Mouse (Mus musculus): Measurements from ENCODE around the gene Akt1. TPM values are rescaled to one million over a fixed set of nuclear protein-coding genes. Genes with fewer than 3 reads are reported as not detected.
A peak's percentile ranks its signal among the peaks of the same experiment; 100 is the strongest.

The Akt1 gene
- 395 and 413 TPM in 2 replicates for total RNA-seq (2021)
- long read RNA-seq, transcript Akt1-201 (14 exons, 2,690 nt): major isoform, 494 of 587 reads
- long read RNA-seq, partial matches to known transcripts: 51 of 587 reads
- long read RNA-seq, other reads (novel, unspliced or antisense): 42 of 587 reads

DNA sequence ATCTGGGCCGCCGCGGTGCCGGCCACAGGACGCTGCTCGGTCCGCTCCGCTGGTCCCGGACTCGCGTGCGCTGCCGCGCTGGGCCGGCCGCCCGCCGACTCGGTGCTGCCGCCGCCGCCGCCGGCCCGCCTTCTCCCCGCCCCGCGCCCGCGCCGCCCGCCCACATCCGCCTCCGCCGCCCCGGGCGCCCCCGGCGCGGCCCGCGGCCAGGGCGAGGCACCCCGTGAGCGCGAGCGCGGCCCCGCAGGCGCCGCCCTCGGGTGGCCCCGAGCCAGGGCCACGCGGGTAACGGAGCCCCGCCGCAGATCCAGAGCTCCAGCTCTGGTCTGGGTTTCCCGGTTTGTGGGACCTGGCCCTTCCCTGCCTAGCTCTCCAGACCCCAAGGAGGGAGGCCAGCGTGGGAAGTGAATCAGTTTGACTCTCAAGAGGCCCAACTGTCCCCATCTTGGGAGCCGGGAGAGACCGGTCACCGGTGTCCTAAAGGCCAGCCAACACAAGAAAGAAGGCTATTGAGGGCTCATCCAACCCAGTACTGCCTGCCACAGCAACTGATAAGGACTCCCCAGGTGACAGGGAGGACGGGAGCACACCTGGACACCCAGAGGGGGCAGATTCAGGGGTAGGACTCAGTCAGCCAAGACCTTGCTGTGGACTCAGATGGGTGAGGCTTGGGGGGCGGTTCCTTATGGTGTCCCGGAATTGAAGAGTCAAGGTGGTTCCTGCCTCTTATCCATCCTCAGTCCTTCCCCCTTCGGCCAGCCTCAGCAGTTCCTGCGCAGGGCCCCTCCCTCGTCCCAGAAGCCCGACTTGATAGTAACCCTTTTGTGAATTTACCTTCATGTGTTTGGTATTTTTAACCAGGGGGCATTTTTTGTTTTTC is at the start of gene Akt1:
Akt1 (minus strand) TSS at position 753 of the 880 bp plus-strand sequence.
- DNase-seq: peak; percentile 76

DNA sequence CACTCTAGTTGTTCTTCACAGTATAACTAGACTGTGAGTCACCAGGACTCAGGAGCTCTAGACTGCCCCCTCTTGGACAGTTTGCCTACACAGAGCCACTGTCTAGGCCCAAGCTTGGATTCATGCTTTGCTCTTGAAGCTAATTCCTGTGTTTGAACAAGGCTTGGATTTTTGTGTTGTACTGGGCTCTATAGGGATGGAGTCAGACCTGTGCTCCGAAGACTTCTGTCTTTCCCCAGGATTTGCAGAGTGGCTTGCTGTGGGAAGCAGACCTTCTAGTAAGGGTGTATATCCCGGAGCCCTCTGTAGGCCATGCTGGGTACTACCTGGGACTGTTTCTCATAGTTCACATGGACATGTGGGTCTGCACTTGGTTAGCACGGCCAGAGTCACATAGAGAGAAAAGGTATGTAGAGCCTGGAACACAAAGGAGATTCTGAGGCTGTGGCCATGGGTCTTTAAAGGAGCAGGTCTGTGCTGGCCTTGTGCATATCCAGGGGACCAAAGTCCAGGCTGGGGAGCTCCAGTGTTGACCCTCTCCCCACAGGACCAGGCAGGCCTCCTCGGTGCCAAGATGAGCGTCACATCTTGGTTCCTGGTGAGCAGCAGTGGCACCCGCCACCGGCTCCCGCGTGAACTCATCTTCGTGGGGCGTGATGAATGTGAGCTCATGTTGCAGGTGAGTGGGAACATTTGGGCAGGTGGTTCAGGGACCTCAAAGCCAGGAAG is 49.6 kb upstream of the Akt1 start:
- peak; percentile 65 for DNase-seq

DNA sequence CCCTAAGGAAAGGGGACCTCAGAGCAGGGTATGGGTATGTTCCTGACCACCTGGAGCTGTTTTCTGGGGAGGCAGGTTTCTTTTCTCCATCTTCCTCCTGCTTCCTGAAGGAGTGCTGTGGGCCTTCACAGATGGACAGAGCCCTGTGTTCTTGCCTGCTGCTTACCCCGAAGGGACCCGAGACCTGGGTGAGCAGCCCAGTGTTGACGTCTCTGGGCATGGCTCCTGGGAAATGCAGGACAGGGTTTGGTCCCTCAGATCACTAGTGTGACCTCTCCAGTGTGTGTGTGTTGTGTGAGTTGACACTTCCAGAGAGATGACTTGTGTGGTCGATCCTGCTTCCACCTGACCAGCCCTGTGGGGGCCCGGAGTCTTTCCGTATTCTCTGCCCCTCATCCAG is 48.8 kb upstream of the Akt1 start:
- DNase-seq: no peak

DNA sequence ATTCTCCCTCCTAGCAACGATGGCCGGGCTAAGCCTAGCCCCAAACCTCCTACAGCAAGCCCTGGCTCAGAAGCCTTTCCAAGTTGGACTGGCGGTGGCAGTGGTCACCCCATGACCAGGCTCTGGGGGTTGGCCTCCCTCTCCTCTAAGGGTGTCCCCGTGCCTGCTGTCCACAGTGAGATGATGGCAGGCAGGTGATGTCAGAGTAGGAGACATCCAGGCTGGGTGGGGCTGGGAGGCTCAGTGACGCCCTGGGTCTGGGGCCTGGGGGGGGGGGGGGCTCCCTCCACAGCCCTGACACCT is 48.3 kb upstream of the Akt1 start:
- no peak for DNase-seq

DNA sequence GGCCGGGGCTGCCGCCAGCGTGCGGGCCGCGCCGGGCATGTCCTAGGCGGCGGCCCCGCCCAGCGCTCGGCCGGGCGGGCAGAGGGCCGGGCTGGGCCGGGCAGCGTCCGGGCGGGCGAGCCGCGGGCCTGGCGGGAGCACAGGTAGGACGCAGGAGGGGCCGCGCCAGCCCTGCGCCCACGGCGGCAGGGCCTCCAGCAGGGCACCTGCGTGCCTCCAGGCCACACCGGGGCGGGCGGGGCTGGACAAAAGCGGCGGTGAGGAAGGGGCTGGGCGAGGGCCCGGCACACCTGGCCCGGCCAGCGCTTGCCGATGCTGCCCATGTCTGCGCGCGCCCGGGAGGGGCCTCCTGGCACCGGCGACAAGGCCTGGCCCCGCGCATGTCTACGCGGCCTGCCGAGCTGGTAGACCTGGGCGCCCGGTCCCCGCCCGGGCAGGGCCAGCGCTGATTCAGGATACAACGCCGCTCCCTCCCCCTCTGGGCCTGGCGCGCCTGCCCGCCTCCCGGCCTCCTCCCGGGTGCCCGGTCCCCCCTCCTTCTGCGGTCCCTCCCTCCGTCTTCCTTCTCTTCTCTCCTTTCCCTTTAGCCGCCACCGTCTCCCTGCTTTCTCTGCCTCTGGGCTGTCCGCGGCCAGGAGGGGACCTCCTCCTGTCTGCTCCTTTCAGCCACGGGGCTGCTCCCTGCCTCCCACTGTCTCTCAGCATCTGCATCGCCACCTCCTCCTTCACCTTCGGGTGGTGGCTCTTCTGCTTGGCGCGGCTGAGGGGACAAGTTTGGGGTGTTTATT is 47.8 kb upstream of the Akt1 start:
- DNase-seq: peak; percentile 78

DNA sequence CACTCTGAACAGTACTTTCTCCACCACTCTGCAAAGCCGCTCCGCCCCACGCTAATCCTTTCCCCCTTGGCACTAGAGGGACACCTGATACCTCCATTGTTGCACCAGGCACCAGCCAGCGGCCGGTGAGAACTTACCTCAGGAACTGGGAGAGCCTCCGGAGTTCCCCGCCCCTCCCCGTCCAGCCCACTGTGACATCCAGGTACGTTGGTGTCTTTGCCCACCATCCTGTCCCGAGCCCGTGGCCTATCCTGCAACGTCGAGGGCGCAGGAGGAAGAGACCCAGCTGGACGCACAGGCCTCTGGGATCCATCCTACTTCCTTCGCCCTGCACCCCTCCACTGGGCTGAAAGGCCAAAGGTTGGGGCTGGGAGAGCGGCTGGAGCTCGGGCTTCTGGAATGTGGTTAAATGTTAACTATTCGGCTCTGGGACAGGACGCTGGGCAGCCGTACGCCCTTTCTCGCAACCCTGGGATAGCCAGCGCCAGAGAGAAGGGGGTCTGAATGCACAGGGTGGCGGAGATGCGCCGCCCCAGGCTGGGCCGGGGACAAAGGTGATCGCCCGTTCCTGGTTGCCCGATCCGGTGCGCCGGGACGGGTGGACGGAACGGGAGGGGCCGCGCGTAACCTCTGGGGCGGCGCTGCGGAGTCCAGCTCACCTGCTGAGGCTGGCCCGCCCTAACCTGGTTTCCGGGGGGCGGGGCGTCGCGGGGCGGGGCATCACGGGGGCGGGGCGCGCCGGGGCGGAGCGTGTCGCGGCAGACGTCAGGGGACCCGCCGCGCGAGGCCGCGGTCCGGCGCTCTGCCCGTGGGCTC is 46.9 kb upstream of the Akt1 start:
- DNase-seq: peak; percentile 75

DNA sequence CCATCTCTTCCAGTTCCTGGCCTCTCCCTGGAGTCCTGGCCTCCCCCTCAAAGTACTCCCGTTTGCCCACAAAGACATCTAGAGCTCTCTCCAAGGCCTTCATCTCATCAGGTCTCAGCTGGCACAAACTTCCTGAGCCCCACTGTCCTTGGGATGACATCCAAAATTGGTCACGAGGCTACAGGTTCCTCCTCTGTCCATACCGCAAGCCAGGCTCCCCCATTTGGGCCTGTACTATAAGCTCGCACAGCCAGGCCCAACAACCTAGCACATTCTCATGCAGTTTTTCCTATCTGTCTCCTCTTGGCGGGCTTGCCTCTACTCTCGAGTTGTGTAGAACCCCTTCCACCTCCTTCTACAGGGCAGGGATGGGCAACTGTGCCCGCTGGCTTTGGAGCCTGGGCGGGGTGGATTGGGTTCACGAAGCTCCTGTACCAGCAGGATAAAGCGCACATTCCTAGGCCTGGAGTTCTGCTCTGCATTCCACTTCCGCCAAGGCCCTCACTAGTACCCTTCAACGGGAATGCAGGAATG is 46.3 kb upstream of the Akt1 start:
- DNase-seq: peak; percentile 35

DNA sequence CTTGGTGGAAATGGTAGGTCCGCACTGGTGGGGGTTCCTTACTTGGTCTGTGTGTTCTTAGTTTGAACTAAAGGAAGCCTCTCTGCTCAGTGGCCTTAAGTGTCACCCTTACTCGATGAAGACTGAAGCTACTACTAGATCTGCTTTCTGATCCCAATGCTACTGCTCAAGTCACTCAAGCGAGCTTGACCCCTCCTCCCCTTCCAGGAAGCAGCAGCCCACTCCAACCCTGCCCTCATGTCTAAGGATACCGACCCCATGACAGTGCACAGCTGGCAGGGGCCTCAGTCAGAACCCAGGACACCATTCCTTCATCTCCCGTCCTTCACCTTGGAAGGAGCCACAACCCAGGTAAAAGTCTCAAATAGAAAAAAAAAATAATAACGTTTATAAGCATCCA is 45.5 kb upstream of the Akt1 start, which contains the start of gene Cep170b:
Cep170b (plus strand) TSS at position 240 of the 400 bp plus-strand sequence.
- no peak for DNase-seq

DNA sequence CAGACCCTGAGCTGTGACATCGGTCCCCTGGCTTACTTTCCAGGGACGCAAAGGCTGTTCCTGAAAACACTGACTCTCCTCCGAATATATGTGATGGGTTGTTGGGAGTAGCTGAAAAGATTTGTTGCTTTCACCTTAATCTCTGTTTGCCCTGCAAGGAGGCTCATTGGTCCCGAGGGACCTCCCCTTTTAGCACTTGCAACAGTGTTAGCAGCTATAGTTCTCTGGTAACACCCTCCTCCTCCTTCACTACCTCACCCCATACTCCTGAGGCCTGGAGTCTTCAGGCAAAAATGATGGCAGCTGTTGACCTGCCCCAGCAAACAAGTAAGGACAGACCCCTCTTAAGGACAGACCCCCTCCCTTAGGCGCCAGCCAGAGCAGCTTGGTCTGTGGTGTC is 44.3 kb upstream of the Akt1 start:
- no peak for DNase-seq

DNA sequence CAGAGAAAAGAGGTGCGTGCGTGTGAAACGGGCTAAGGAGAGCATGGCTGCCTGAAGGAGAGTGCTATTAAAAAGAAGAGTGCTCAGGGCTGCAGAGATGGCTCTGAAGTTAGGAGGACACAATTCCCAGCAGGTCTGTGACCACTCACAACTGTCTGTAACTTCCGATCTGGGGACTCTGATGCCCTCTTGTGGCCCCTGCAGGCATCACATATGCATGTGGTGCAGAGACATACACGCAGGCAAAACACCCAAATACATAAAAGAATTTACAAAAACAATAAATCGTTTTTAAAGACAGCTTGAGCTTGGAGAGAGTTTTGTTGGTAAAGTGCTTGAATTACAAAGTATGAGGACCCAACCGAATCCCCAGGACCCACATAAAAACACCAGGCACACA is 42.5 kb upstream of the Akt1 start:
- DNase-seq: peak; percentile 57

DNA sequence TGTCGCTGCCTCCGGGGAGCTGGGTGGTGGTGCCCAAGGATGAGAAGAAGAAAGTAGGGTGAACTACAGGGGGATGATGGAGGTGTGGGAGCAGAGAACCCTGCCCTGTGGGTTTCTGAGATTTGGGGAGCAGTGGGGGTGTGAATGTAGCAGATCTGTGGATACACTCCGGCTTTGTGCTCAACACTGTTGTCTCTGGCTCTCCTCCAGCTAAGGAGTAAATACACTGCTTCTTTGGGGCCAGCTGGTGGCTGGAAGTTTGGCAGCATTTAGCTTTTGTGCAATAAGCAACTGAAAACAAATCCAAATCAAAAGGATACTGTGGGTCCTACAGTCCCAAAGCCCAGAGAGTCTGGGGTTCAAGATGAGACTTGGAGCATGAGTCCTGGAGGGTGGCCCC is 39.3 kb upstream of the Akt1 start:
- DNase-seq: no peak

DNA sequence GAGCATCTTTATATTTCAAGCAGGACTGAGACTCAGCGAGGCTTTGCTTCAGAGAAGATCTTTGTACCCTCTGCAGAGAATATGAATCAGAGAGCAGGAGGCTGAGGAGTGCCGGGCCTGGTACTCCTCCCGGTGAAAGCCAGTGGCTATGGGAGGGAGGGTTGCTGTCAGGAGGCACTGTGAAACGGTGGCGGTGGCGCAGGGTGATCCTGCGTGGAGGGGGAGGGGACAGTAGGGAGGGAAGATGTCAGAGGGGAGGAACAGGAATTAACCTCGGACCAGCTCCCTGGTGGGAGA is 32.8 kb upstream of the Akt1 start:
- DNase-seq: no peak

DNA sequence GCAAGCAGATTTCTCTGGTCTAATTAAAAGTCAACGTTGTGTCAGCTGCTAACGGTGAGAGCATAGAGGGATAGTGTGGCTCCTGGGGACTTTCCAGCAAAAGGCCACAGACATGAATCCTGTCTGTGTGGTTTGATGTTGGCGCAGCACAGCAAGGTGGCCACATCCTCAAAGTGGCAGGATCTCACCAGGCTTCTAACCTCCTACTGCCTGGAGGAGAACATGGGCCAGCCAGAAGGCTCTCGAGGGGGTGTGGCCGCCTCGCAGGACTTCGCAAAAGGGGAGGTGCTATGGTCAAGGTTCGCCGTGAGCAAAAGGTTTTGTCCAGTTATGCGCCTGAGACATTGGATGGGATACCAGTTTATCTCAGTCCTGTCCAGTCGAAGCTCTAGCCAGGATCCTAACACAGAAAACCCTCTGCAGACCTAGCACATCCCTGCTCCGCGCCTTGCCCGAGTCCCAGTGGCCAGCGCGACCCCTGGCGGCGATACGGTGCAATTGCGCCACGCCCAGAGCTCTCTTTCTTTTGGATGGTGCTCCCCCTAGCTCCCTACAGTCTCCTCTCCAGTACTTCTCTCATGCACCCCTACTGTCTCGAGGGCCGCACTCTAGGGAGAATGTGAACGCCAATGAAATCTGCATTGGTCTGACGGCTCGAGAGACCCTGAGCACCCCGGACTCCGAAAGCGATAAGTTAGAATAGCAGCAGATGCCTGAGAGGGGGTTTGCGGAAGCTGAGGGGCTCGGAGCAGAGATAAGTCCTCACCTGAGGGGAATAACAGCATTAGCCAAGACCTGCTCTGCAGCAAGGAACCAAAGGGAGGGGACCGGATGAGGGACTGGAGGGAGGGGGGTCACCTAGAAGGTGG is 32.3 kb upstream of the Akt1 start:
- peak; percentile 90 for DNase-seq

DNA sequence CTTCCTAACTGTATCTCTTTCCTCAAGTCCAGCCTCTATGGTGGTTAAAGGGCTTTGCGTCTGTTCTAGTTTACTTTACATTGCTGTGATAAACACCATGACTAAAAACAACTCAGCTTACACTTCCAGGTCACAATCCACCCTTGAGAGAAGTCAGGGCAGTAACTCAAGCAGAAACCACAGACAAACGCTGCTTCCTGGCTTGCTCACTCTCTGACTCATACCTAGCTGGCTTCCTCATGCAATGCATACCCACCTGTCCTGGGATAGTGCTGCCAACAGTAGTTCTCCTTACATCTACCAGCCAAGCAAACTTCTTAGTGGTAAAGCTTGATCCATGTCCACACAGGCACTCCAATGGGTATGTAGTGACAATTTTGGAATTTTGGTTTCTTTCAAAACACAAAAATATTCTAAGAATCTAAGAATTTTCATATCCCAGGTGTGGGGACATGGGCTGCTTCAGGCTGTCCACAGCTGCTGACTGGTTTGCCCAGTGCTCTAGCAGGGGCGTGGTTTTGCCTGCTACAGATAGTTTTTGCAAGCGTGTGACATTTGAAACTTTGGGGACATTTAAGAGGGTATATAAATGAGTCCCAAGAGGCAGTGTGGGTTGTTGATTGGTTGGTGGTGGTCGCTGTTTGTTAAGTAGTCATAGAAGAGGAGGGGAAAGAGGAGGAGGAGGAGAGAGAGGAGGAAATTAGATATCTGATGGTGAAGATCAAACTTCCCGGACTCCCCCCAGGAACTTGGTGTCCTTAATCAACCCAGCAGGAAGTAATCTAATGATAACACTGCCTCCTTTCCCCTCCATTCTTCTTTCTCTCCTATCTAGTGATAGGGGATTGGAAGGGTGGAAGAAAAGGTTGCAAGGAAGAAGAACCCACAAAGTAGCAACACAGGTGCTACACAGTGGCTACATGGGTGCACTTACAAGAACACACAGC is 28.0 kb upstream of the Akt1 start:
- DNase-seq: no peak

DNA sequence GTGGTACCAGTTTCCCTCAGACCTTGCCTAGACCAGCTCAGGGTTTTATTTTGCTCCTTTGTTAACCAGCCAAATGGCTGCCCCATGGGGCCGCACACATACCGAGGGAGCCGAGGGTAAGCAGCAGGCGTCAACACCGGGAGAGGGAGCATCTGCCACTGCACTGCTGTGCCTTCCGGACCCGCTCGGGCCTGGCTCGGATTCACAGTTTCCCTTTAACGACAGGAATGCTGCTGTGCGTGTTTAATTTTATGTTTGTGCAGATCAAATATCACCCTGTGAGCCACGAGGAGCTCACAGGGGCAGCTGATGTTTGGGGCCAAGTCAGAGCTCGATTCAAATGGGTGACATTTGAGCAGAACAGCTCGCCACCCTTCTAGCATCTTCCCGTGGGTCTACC is 25.8 kb upstream of the Akt1 start:
- DNase-seq: no peak

DNA sequence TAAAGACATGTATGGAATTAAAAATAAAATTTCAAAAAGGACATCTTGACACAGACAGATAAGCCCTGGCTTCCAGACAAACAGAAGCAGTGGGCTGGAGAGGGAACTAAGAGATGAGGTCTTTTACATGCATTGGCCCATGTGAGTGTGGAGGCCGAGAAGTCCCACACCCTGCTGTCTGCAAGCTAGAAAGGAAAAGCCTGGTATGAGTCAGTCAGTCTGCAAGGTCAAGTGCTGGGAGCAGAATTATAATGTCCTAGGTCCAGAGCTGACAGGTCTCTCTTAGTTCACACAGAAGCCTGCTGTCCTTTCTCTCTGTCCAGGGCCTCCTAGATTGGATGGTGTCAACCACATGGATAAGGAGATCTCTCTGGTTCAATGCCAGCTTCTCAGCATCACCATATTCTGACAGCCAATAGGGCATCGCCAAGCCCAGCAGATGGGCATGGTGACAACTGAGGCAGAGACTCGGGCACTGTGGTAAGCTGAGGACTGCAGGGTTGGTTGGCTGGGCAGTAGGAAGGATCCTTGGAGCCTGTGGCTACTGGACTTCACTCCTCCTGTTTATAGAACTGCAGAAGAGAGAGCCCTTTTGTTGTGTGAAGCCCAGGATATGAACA is 22.2 kb upstream of the Akt1 start:
- DNase-seq: no peak

DNA sequence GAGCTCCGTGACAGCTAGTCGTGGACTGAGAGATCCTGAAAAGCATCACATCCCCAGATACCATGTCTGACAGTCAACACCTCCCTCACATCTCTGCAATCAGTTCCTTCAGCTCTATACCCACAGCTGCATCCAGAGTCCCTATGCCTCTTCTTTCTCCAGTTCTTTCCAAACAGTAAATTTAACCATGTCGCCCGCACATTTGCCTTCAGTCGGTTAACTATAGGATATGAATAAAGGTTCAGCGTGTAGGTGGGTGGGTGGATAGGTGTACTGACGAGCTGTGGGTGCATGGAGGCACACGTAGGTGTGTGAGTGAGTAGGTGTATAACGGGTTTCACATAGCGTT is 19.4 kb upstream of the Akt1 start:
- no peak for DNase-seq

DNA sequence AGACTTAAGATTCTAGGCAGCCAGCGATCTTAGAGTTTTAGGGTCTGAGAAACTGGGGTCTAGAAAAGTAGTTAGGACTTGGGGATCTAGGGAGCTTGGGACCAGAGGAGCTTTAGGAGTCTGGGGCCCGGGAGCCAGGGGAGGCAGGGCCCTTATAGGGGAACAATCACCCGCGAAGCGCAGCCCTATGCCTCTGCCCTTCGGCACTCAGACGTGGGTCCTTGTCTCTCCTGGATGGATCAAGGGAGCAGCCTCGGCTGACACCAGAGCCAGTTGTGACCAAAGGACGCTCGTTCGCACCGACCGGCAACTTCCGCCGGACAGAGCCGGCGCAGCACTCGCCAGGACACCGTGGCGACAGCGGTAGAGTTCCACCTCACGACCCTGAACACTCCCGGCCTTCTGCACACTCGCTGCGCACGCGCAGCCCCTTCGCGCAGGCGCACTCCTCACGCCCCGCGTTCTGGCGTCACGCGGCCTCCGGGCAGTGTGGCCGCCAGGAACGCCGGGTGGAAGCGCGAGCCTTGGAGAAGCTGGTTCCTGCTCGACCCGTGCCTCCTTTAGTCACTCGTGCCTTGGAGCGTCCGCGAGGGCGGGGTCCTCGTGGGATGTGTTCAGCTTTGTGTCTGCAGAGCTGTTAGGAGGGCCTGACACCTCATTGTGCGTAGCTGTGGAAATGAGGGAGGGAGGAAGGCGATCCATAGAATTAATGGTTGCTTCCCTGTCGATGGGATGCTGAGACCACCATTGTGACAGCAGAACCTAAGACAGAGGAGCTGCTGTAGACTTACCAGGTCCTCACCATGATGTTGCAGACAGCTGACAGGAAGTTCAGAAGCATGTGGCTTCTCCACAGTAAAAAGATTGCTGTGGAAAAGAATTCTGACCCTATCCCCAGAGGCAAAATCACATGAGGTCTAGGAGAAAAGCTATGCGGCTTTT is 18.8 kb upstream of the Akt1 start:
- peak; percentile 96 for DNase-seq

Data from adrenal gland, postnatal 25 days (tissue).